11 mouse cellular contexts compared by ENCODE assay signal in genomic region chr12:111430868-111431817, GRCm38 (mm10). TPM values are rescaled to one million over a fixed set of nuclear protein-coding genes. Genes with fewer than 3 reads are reported as not detected.
DNase-seq lines count a peak whose midpoint lies in the region; ATAC-seq and TF ChIP-seq lines count a peak whose summit lies in the region.
"Had no signal": no experiment of that assay in that cellular context is flagged by ENCODE, and none has a peak within 500 bp of the region (broad histone marks: within the 10 kb centered on the region; RNA-seq: fewer than 3 reads in every experiment).

No protein-coding gene starts in this region.

- no peaks in the 10 kb centered on the region for H3K9me3 ChIP-seq in heart, embryonic 16.5 days (replicated peaks; ENCODE audit: control insufficient read depth, low read length)
- H3K9me3 ChIP-seq: forebrain, embryonic 13.5 days; limb, embryonic 15.5 days had no signal

- H3K9ac ChIP-seq in heart, embryonic 16.5 days (ENCODE audit: low read length), result peak overlapping the region; percentile 9; the same call in 1 of the 2 replicates
- H3K9ac ChIP-seq: forebrain, embryonic 13.5 days; limb, embryonic 15.5 days had no signal

- TF ChIP-seq POLR2A in myocyte (IDR thresholded peaks at IDR 0.05; ENCODE audit: insufficient read length, low read depth), result peak; percentile 49

- DNase-seq in left cerebral cortex, adult 2 months (ENCODE audit: extremely low spot score in 1 of 2, low spot score in 2 of 2), result no peak
- no peak for DNase-seq in left cerebral cortex, adult 11 months (ENCODE audit: low spot score)
- DNase-seq in brain, adult 2 months (ENCODE audit: low read depth, low spot score), result peak; percentile 54
- no peak for DNase-seq in retina, postnatal 1 day
- DNase-seq in frontal cortex, postnatal 10 days (ENCODE audit: low spot score in 2 of 2), result no peak
- DNase-seq: thymus, postnatal 14 days had no signal

- no peaks in the 10 kb centered on the region for H3K79me2 ChIP-seq in myocyte (ENCODE audit: control insufficient read depth, insufficient read depth)

- H3K27ac ChIP-seq in left cerebral cortex, adult 2 months, result peak overlapping the region; percentile 3
- H3K27ac ChIP-seq in heart, embryonic 16.5 days (ENCODE audit: low read length), result peak overlapping the region; percentile 38
- H3K27ac ChIP-seq: forebrain, embryonic 13.5 days; hindbrain, postnatal 0 days; limb, embryonic 15.5 days had no signal

- peaks cover 42% of the 10 kb centered on the region for H3K4me1 ChIP-seq in heart, embryonic 16.5 days (ENCODE audit: control insufficient read depth, insufficient read depth, low read length)

- peaks cover 38% of the 10 kb centered on the region for H3K27me3 ChIP-seq in heart, embryonic 16.5 days (ENCODE audit: control insufficient read depth, insufficient read depth, low read length)
- no peaks in the 10 kb centered on the region for H3K27me3 ChIP-seq in myocyte (ENCODE audit: control insufficient read depth, insufficient read depth, insufficient read length)

- H3K4me3 ChIP-seq in left cerebral cortex, adult 2 months, result no peak overlapping the region
- H3K4me3 ChIP-seq in heart, embryonic 16.5 days (ENCODE audit: low read length), result no peak overlapping the region
- peak overlapping the region; percentile 39 for H3K4me3 ChIP-seq in myocyte

- no peak for TF ChIP-seq CTCF in left cerebral cortex, adult 2 months (IDR thresholded peaks at IDR 0.05)

- H3K36me3 ChIP-seq in heart, embryonic 16.5 days (ENCODE audit: control insufficient read depth, insufficient read depth), result no peaks in the 10 kb centered on the region
- no peaks in the 10 kb centered on the region for H3K36me3 ChIP-seq in myocyte (ENCODE audit: control insufficient read depth, insufficient read depth)
- H3K36me3 ChIP-seq: limb, embryonic 15.5 days had no signal

- ATAC-seq in heart, embryonic 16.5 days (replicated peaks; ENCODE audit: extremely low read depth, insufficient read depth, low FRiP score), result no peak
- ATAC-seq: forebrain, embryonic 13.5 days; hindbrain, postnatal 0 days had no signal

- intact Hi-C loops in left cerebral cortex, adult 2 months (cut with DNase I), result no loop called here

- WGBS in heart, embryonic 16.5 days, result 41% methylated on average over 14 of the region's 14 CpGs

- H3K4me2 ChIP-seq in heart, embryonic 16.5 days (ENCODE audit: low read depth, low read length), result peak overlapping the region; percentile 91; the same call in 1 of the 2 replicates
- H3K4me2 ChIP-seq in myocyte (ENCODE audit: low read depth), result peak overlapping the region; percentile 98
- H3K4me2 ChIP-seq: forebrain, embryonic 13.5 days had no signal

- H3ac ChIP-seq in myocyte (ENCODE audit: control insufficient read depth, insufficient read length), result peak overlapping the region; percentile 5

TF ChIP-seq in myocyte, 11 proteins besides CTCF, POLR2A, EP300 and RAD21:
- no peak for TF ChIP-seq USF1 (IDR thresholded peaks at IDR 0.05; ENCODE audit: low read depth)
- TF ChIP-seq MYOD1 (IDR thresholded peaks at IDR 0.05; ENCODE audit: control insufficient read depth in 1 of 3, insufficient read length in 2 of 3, low read depth in 2 of 3), result peak in 1 of 3 experiments; percentile 45
- TF ChIP-seq MYOG (IDR thresholded peaks at IDR 0.05; ENCODE audit: control insufficient read depth in 1 of 3, insufficient read depth in 1 of 3, insufficient read length in 2 of 3, low read depth in 2 of 3), result peak in 1 of 3 experiments; percentile 58

RNA-seq across cellular contexts. Expression of gene Tnfaip2, which starts 11.1 kb away (rescaled TPM):
- total RNA-seq in left cerebral cortex, adult 2 months (2021), result under 1 TPM; 0.82 to 0.84 TPM
- polyA plus RNA-seq in heart, embryonic 16.5 days (2015; fragmentation: Nextera tagmentation; extraction: Ambion mirVana), result 3.2 and 4.8 TPM in 2 replicates
- 169 TPM for polyA plus RNA-seq in myocyte (2012; fragmentation: generic; extraction: Trizol)

RNA-seq across cellular contexts. Expression of gene Exoc3l4, which starts 14.3 kb away (rescaled TPM):
- under 1 TPM; 0.54 to 0.96 TPM for total RNA-seq in left cerebral cortex, adult 2 months (2021)
- 13.3 and 14.9 TPM in 2 replicates for polyA plus RNA-seq in heart, embryonic 16.5 days (2015; fragmentation: Nextera tagmentation; extraction: Ambion mirVana)
- 23.2 TPM for polyA plus RNA-seq in myocyte (2012; fragmentation: generic; extraction: Trizol)

RNA-seq across cellular contexts. Expression of gene Lbhd2, which starts 24.5 kb away (rescaled TPM):
- total RNA-seq in left cerebral cortex, adult 2 months (2021), result 1 to 10 TPM; 1.3 to 2.8 TPM
- polyA plus RNA-seq in heart, embryonic 16.5 days (2015; fragmentation: Nextera tagmentation; extraction: Ambion mirVana), result 1.3 and 1.4 TPM in 2 replicates
- polyA plus RNA-seq in myocyte (2012; fragmentation: generic; extraction: Trizol), result not detected

RNA-seq across cellular contexts. Expression of gene Cdc42bpb, which starts 53.6 kb away (rescaled TPM):
- total RNA-seq in left cerebral cortex, adult 2 months (2021), result 100 to 1,000 TPM; 137 to 142 TPM
- polyA plus RNA-seq in heart, embryonic 16.5 days (2015; fragmentation: Nextera tagmentation; extraction: Ambion mirVana), result 19.6 and 27.3 TPM in 2 replicates
- 43.2 TPM for polyA plus RNA-seq in myocyte (2012; fragmentation: generic; extraction: Trizol)

RNA-seq across cellular contexts. Expression of gene Gm266, which starts 54.5 kb away (rescaled TPM):
- total RNA-seq in left cerebral cortex, adult 2 months (2021), result 1 to 10 TPM; 3.1 to 3.3 TPM
- polyA plus RNA-seq in heart, embryonic 16.5 days (2015; fragmentation: Nextera tagmentation; extraction: Ambion mirVana), result 2.6 and 6.1 TPM in 2 replicates
- polyA plus RNA-seq in myocyte (2012; fragmentation: generic; extraction: Trizol), result 1.5 TPM

Comparison
In these comparisons a context has a peak if more than half of its experiments do, and no peak if none do; other contexts are left out.
1. RNA of gene Tnfaip2, which starts 11.1 kb away (polyA plus RNA-seq): 169 TPM in myocyte (single experiment); 3.2 to 4.8 TPM in heart, embryonic 16.5 days; every median in the first group is over 10 times any median in the second.